Mouse (Mus musculus): ENCODE data around the gene Slc25a39.
"Not testable (repeated sequence)": the region's sequence is repeated elsewhere in the genome, so short reads cannot be mapped to it uniquely, and the experiment has no call there.

The Slc25a39 gene

GRCm38 (mm10) chr11:102371926-102372685, 35.6 kb downstream of the Slc25a39 start:
- in situ Hi-C loops (cut with MboI) = no loop called here

GRCm38 (mm10) chr11:102370285-102370684, 37.5 kb downstream of the Slc25a39 start:
- in situ Hi-C loops (cut with MboI) = no loop called here

- in situ Hi-C loops (cut with MboI) = no loop called here
Measured at GRCm38 (mm10) chr11:102369263-102369662, 38.5 kb downstream of the Slc25a39 start.

GRCm38 (mm10) chr11:102368347-102368746, 39.4 kb downstream of the Slc25a39 start:
- in situ Hi-C loops (cut with MboI) = no loop called here

GRCm38 (mm10) chr11:102367504-102368280, 40.1 kb downstream of the Slc25a39 start:
- in situ Hi-C loops (cut with MboI) = no loop called here

GRCm38 (mm10) chr11:102366103-102366502, 41.6 kb downstream of the Slc25a39 start, which contains the start of gene Slc4a1:
TSS of gene Slc4a1 (minus strand) at chr11:102366203.
- in situ Hi-C loops (cut with MboI) = not testable (repeated sequence)

GRCm38 (mm10) chr11:102365699-102366098, 42.0 kb downstream of the Slc25a39 start:
- in situ Hi-C loops (cut with MboI) = no loop called here

GRCm38 (mm10) chr11:102364570-102365371, 43.0 kb downstream of the Slc25a39 start:
- in situ Hi-C loops (cut with MboI) = no loop called here

GRCm38 (mm10) chr11:102363623-102364022, 44.1 kb downstream of the Slc25a39 start:
- in situ Hi-C loops (cut with MboI) = no loop called here

GRCm38 (mm10) chr11:102361776-102362495, 45.8 kb downstream of the Slc25a39 start:
- in situ Hi-C loops (cut with MboI) = no loop called here

- in situ Hi-C loops (cut with MboI) = no loop called here
Measured at GRCm38 (mm10) chr11:102358365-102358764, 49.4 kb downstream of the Slc25a39 start.

- in situ Hi-C loops (cut with MboI) = no loop called here
Measured at GRCm38 (mm10) chr11:102356636-102357350, 51.0 kb downstream of the Slc25a39 start.

GRCm38 (mm10) chr11:102356190-102356589, 51.6 kb downstream of the Slc25a39 start:
- in situ Hi-C loops (cut with MboI) = no loop called here

- in situ Hi-C loops (cut with MboI) = no loop called here
Measured at GRCm38 (mm10) chr11:102355501-102355900, 52.2 kb downstream of the Slc25a39 start.

GRCm38 (mm10) chr11:102353021-102353431, 54.7 kb downstream of the Slc25a39 start:
- in situ Hi-C loops (cut with MboI) = no loop called here

Measured in mature B cell (primary cell).